Mouse (Mus musculus) kidney, postnatal 36 days (tissue): Measurements from ENCODE around the gene Apobec3.

ENCODE experiments used
- DNase-seq, 2 experiments: peaks; one replicate each; pipeline ENCODE4 v3.0.0; 2021 to 2022; ENCODE audit warnings: mixed read lengths in 2 of 2

Gene Apobec3

DNA sequence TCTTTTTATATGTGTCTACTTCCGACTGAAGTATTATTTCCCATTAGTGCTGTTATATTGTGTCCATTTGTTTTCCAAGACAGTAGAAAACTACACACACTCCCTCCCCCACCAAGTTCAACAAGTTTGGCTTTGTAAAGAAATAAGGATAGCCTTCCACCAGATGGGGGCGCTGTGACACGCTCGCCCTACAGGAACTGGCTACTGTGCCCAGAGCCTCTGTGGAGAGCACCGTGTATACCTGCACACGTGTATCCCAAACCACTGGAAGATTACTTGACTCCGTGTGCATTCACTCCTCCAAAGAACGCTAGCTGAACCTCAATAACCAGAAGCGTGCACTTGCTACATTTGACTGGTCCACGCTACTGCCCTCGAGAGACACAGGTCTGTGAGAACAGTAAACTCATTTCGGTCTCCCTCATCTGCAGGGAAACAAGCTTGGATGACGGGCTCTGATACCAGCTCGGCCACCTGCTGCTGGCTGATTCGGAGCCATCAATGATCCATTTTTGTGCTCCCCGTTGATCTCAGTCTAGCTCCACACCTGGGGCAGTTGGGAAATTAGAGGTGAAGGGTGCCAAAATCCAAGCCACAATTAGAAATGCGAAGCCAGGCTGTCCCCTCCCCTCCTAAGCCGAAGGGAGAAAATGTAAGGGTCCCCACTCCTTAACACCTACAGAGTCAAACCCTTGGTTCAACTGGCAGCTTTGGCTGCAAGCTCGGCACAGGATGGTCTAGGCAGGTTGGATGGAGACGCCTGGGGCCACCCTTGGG, at the start of gene Apobec3:
Gene Apobec3 (plus strand): TSS at position 224 of the 777 bp plus-strand sequence.
- peak; percentile 69 to 85 for DNase-seq

DNA sequence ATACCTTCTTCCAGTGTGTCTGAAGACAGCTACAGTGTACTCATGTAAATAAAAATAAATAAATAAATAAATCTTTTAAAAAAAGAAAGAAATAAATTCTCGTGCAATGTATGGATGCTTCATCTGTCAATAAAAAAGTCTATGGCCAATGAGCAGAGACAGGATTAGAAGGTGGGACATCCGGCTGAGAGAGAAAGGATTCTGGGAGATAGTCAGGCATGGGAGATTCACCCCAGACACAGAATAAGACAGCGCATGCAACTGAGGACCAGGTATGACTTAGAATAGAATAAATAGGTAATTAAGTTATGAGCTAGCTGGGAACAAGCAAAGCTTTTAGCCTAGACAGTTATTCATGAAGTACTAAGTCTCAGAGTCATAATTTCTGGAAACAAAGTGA, 48.5 kb upstream of the Apobec3 start:
- DNase-seq: no peak

GRCm38 (mm10) chr15:79845986-79846385, 45.5 kb upstream of the Apobec3 start:
- no peak for DNase-seq

DNA sequence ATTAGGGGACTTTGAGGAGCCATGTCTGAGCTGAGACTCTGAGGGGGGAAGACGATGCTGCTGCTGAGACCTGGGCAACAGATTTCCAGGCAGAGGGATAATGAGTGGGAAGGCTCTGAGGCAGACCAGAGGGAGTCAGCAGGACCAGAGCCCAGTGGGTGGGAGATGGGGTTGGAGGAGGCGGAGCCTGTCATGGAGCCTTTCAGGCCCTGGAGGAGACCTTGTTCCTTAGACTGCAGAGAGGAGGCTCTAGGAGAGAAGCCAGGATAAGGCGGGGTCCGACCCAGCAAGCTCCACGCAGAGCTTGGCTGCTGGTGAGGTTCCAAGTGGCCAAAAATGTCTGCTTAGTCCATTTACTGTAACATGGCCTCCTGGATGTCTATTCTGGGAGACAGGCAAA, 44.4 kb upstream of the Apobec3 start:
- DNase-seq: no peak

DNA sequence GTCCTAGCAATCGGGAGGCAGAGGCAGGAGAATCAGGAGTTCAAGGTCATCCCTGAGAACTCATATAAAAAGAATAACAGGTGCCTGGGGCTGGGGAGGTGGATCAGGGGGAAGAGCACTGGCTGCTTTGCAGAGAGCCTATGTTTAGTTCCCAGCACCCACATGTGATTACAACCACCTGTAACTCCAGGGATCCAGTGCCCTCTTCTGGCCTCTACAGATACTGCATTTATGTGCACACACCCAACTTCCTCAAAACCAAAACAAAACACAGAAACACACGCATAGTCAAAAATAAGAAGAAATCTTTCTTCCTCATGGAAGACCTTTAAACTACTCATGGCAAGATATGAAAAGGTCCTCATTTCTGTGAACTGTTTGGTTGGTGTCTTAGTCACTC, 41.3 kb upstream of the Apobec3 start:
- DNase-seq: no peak

DNA sequence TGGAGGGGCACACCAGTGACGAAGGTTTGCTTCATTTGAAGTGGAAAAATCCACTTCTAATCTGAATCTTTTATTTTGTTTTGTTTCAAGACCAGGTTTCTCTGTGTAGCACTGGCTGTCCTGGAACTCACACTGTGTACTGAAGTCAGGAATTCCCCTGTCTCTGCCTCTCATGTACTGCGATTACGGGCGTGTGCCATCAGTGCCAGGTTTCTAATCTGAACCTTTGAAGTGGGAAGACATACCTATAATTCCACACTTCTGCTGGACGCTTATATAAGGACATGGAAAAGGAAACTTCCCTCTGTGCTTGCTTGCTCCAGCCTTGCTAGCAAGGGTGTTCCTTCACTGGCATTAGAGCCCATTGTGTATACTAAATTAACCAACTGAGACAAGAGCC, 32.5 kb upstream of the Apobec3 start:
- no peak for DNase-seq

- no peak for DNase-seq
Measured at GRCm38 (mm10) chr15:79859821-79860220, 31.6 kb upstream of the Apobec3 start.

DNA sequence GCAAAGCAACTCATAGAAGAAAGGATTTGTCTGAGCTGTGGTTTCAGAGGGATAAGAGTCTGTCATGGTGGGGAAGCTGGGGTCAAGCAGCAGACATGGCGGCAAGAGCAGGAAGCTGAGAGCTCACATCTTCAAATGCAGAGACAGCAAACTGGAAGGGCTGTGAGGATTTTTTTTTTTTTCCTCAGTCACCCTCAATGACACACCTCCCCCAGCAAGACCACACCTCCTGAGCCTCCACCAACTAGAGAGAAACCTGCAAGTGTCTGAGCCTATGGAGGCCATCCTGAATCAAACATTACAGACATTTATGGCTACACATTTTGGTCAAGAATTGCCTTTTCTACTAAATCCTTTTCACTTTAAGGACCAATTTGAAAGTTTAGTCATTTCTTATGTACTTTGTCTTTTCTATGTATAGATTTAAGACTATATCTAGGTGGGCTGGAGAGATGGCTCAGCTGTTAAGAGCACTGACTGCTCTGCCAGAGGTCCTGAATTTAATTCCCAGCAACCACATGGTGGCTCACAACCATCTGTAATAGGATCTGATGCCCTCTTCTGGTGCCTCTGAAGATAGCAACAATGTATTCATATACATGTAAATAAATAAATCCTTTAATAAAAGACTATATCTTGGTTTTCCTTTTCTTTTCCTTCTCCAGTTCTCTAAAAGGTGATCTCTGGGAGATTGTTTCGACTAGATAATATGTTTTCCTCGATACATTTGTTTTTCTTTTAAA, 24.0 kb upstream of the Apobec3 start:
- DNase-seq: no peak

- no peak for DNase-seq
Measured at GRCm38 (mm10) chr15:79873545-79873944, 17.9 kb upstream of the Apobec3 start.

DNA sequence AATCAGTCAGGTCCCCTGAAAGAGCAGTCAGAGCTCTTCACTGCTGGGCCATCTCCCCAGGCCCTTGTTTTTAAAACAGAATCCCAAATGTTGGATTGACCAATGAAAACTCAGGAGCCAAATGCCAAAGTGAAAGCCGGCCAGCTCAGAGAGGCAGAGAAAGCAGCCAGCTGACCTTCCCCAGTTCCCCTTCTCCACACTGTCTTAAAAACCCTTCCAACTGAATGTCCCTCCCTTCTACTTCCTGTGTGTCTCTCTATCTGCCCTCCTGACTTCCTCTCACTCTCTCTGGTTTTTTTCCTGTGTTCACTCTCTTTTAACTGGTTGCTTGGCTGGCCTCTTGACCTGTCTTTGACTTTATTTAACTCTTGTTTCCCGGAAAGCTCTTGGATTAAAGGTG, 17.5 kb upstream of the Apobec3 start:
- no peak for DNase-seq

DNA sequence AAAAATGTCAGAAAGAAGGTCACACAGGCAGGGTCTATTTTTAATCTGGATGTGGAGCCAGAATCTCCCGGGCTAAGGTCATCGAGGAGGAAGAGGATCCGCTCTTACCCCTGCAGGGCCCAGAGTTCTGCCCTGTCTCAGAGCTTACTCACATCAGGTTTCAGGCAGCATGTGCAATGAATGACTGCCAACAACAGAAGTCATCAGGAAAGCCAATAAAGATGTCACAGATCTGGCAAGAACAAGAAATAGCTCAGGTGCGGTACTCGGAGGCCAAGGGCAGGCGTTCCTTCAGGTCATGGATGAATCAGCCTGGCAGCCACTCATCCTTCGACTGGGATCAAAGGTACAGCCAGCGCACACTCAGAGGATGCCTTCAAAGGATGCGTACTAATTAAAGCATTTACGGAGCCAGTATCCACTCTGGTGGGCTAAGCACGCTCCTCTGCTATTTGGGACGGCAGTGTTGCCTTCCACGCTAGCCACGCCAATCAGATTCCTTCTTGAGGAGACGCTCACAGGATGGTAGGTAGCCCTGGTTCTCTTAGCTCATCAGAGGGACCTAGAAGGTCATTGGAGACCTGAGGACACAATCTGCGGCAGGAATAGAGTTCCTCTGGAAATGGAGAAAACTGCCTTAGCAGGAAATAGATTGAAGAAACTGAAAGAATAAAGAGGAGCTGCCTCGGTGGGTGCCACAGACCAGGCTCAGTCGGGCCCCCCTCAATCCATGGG, 16.0 kb upstream of the Apobec3 start:
- DNase-seq: no peak

GRCm38 (mm10) chr15:79878725-79879136, 12.7 kb upstream of the Apobec3 start:
- DNase-seq: peak; percentile 37 to 52

GRCm38 (mm10) chr15:79879319-79879718, 12.1 kb upstream of the Apobec3 start:
- peak; percentile 81 to 89 for DNase-seq

GRCm38 (mm10) chr15:79880477-79880876, 11.0 kb upstream of the Apobec3 start:
- no peak for DNase-seq

- no peak for DNase-seq
Measured at GRCm38 (mm10) chr15:79882623-79883267, 8.7 kb upstream of the Apobec3 start.

DNA sequence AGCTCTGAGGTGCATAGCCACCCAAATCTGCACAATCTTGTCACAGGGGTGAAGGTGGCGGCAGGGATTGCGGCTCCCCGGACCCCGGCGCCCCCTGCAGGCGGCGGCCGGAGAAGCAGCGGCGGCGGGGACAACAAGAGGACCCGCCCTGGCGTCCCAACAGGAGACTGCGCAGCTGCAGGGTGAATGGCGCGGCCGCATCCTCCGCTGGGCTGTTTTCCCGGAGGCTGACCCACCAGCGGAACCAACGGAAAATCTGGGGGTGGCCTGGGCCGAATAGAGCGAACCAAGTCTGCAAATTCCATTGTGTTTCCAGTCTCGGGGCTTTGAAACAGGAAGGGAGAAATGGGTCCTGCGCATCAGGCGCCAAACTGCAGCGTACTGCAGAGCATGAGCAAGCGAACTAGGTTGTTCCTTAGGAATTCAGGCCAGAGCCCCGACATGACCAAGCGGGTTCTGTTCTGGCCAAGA, 8.1 kb upstream of the Apobec3 start:
- DNase-seq: peak; percentile 92 to 96

DNA sequence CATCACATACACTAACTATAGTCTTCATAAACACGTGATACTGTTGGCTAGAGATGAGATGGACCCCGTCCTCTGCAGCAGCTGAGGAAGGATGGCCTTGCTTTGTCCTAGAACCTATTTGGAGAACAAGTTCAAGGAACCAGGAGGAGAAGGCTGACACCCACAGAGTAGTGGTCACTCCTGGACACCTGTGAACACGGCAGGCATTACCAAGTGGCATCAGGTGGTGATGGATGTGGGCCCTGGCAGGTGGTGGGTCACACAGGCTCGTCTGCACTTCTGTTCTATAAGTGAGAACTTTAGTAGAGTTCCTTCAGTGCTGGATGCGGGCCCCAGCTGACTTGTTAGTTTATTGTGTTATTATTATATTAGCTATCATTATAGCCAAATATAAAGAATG, 6.6 kb upstream of the Apobec3 start:
- DNase-seq: no peak

- peak; percentile 79 to 81 for DNase-seq
Measured at GRCm38 (mm10) chr15:79892213-79892541, 718 bp downstream of the Apobec3 start.

GRCm38 (mm10) chr15:79892995-79893823, 1.8 kb downstream of the Apobec3 start:
- no peak for DNase-seq

DNA sequence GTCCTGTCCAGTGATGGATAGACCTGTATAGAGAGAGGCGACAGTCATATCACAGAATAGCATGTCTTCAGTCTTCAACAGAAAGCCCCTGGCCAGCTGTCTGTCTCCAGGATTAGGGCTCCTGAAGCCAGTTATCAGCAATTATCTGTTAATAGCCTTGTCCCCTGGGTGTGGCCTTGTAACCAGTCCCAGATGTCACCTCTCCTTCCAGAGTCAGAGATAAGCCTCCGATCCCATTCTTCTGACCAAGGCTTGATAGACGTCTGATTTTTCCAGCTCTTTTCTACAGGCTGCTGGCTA, 2.3 kb downstream of the Apobec3 start:
- DNase-seq: no peak

DNA sequence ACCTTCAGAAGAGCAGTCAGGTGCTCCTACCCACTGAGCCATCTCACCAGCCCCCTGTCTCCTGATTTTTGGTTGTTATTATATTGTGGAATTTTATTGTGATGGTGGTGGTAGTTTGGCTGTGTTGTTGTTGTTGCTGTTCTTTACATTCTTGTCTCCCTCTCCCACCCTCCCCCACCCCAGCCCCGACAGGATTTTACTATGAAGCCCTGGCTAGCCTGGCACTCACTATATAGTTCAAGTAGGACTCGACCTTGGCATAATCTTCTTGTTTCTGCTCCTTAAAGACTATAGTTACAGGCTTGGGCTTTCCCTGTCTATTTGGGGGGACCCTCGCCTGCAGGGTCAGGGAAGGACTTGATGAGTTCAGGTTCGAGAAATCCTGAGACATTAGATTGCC, 2.9 kb downstream of the Apobec3 start:
- no peak for DNase-seq
